Mouse (Mus musculus) heart, postnatal 14 days (tissue): ENCODE measurements around the gene Mthfs. TPM values are rescaled to one million over a fixed set of nuclear protein-coding genes. Genes with fewer than 3 reads are reported as not detected.

ENCODE experiments used
- DNase-seq, 2 experiments: peaks; one replicate each; pipeline ENCODE4 v3.0.0; 2021 to 2022
- intact Hi-C: fragments of 180-260 bp; cut with DNase I; formaldehyde crosslinking; loops from one replicate; pipeline ENCODE4 v1.15.1; 2025
- total RNA-seq, 2 experiments: library from RNA; stranded (reverse); gene quantifications; 2 replicates each; pipeline ENCODE4 v1.2.3; 2021

The Mthfs gene
- total RNA-seq, 2 experiments from 2014 or later, result 19.1 to 21.6 TPM

- DNase-seq, result no peak
- intact Hi-C loops, result loop anchor here (10.0 kb wide), 1 partner anchor 60 kb away; no protein-coding TSS in a partner anchor
Measured at GRCm38 (mm10) chr9:89374650-89375049, 164.2 kb downstream of the Mthfs start.

DNA sequence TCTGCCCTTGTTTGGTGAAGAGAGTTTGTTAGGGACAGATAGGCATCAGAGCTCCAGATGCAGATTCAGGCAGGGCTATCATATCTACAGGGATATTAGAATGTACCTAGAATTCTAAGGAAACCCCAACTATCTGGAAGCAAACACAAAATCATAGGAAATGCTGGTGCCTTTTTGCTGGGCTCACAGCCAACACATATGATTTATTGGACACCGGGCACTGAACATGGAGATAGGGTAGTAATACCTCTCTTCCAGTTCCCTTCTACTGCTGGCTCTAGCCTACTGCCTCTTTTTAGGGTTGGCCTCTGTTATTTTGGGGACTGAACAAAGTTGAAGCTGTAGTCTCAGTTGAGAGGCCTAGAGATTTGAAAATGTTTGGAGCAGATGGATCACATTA lies 192.6 kb downstream of the Mthfs start:
- no peak for DNase-seq
- intact Hi-C loops, result no loop called here

Other genes starting within 250 kb of the Mthfs start
- under 1 TPM; 0.29 to 0.44 TPM for gene Trim43b, start 117.8 kb upstream of the Mthfs start, total RNA-seq
- gene Bcl2a1b, start 11.5 kb upstream of the Mthfs start, total RNA-seq, result under 1 TPM; 0.50 to 0.61 TPM
- gene Gm29094, start 11.3 kb upstream of the Mthfs start, total RNA-seq, result under 1 TPM in 1 of 2 experiments, not detected in 1; 0.98 TPM